Mouse (Mus musculus) liver (tissue): ENCODE data around the gene Homer1.
A peak's percentile ranks its signal among the peaks of the same experiment; 100 is the strongest.

ENCODE experiments used
- DNase-seq: peaks from one replicate; pipeline ENCODE4 v3.0.0-alpha.2; 2020; ENCODE audit warnings: mixed read lengths

Gene Homer1

DNA sequence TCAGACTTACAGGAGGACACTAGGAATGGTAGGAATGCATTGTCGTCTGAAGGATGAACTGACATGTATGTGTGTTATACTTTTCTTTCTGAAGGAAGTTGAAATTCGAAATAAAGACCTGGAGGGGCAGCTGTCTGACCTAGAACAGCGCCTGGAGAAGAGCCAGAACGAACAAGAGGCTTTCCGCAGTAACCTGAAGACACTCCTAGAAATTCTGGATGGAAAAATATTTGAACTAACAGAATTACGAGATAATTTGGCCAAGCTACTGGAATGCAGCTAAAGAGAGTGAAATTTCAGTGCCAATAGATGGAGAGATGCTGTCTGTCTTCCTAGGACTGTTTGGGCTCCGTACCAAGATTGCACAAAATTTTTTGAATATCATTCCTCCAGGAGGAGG lies 102.5 kb downstream of the Homer1 start:
- DNase-seq, result no peak

GRCm38 (mm10) chr13:93406855-93407254 lies 107.4 kb downstream of the Homer1 start:
- DNase-seq, result no peak

GRCm38 (mm10) chr13:93410343-93410742 lies 110.9 kb downstream of the Homer1 start:
- DNase-seq, result no peak

GRCm38 (mm10) chr13:93415055-93415454 lies 115.6 kb downstream of the Homer1 start:
- DNase-seq, result no peak

- DNase-seq, result no peak
Measured at GRCm38 (mm10) chr13:93418292-93418691, 118.9 kb downstream of the Homer1 start.

DNA sequence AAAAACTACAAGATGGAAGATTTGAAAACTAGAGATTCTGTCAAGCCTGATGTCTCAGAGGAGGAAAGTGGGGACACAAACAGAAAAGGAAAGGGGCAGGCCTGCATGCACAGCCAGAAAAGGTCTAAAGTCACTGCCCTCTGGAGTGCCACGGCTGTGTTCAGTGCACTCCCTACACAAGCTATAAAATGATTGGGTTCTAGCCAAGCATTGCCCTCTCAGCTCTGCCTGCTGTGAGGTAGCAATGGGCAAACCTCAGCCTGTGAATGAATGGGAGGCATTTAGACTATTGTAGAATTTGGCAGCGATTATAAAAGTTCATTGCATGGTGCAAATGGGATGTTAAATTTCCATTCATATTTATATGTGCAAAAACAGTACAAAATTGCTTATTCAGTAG lies 120.3 kb downstream of the Homer1 start:
- no peak for DNase-seq

DNA sequence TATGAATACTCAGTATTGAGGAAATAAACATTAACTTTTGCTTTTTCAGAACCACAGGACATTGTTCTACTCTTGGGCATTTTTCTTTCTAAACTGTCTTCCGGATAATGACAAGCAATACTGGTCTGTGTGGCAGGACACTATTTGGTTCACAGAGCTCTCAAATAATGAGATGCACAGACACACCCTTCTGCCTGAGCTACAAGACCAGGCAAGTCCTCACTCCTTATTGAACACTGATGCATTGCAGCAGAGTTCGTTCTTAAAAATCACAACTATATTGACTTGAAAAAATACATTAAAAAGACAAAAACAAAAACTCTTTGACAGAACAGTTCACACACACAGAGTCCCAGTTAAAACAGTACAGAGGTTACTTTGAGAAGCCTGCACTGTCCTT lies 123.8 kb downstream of the Homer1 start:
- DNase-seq, result no peak

- peak; percentile 69 for DNase-seq
Measured at GRCm38 (mm10) chr13:93427920-93428876, 128.8 kb downstream of the Homer1 start.

DNA sequence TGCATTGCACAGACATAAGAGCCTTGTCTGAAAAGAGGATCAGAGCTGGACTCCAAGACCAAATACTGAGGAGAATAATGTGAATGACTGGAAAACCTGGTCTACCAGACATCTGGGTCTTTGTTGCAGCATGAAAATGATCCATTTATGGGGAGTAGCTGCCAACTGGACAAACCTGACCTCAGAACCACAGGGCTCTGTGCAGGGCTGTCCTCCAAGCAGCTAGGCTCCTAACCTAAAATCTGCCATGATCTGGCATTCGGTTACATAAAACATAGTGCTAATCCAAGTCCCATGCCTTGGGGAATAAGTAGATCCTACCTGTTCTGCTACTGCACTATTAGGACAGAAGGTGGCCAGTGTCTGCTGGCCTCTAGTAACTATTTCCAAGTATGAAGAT lies 129.8 kb downstream of the Homer1 start:
- no peak for DNase-seq

GRCm38 (mm10) chr13:93440167-93440566 lies 140.7 kb downstream of the Homer1 start:
- no peak for DNase-seq

DNA sequence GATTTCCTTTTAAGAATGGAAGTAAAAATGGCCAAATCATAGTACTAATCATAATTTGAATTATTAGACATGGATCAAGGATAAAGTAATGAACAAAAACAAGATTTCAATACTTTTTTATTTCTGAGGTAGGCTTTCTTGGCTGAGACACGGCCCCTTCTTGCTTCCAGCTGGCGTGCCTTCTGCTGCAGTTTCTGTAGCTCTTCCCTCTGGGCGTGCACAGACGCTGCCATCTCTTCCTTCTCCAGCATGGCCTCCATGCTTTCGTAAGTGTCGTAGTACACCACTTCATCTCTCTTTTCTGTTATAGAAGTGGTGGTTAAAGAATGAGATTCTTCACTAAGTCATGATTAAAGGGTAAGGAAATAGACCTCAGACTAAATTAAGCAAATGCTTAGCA lies 153.8 kb downstream of the Homer1 start:
- no peak for DNase-seq
